Mouse (Mus musculus) G1E (cell line): Measurements from ENCODE around the gene Ptpn4.

Source experiments
- CTCF ChIP-seq: IDR thresholded peaks from 2 replicates; pipeline ENCODE4 v1.5.1; 2012; ENCODE audit warnings: low read depth, low read length, inconsistent platforms, mixed read lengths
- GATA1 ChIP-seq: IDR thresholded peaks from 2 replicates; pipeline ENCODE4 v1.6.1; 2012; ENCODE audit warnings: borderline replicate concordance, low read length, inconsistent platforms, mixed read lengths
- TAL1 ChIP-seq: conservative IDR thresholded peaks from 2 replicates; pipeline ENCODE4 v1.6.1; 2012; ENCODE audit warnings: low read depth, low read length, inconsistent platforms, mixed read lengths

DNA sequence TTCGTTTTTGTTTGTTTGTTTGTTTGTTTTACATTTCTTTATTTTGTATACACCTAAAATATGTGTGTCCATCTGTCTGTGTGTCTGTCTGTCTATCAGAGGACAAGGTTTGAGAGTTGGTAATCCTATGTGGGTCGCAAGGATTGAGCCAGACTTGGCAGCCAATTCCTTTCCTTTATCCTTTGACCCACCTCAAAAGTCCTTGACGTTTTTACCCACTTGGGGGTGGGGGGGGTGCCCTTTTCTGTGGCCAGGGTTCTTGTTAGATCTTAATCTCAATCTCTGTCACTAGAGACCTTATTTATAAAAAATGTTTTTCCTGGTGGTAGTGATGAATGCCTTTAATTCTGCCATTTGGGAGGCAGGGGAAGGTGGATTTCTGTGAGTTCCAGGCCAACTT, 828 bp upstream of the Ptpn4 start:
- no peak for TF ChIP-seq CTCF
- TF ChIP-seq GATA1: no peak
- TF ChIP-seq TAL1: no peak
